Mouse (Mus musculus): ENCODE measurements around the gene Ski. TPM values are rescaled to one million over a fixed set of nuclear protein-coding genes. Genes with fewer than 3 reads are reported as not detected.

Ski gene
- total and polyA plus RNA-seq, 2 experiments from 2014 or later: 8.8 to 69.8 TPM

DNA sequence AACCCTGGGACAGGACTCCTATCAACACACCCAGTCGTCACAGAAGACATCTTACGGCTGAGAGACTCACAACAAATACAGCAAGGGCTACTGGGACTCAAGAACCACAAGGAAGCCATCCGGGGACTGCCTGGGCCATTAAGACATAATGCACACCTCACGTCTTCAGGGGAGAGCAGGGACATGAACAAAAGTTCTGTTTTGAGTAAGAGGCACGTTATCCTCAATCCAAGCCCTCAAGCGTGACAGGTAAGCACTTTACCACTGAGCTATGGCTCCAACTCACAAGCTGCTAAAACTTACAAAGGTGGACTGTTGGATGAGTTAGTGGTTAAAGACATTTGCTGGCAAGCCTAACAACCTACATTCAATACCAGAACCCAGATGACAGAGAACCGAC is 39.2 kb downstream of the Ski start:
- H3K4me3 ChIP-seq (ENCODE audit: low read length): no peak overlapping the region
- H3K9me3 ChIP-seq (ENCODE audit: low read length): no peaks in the 10 kb centered on the region
- no peaks in the 10 kb centered on the region for H3K36me3 ChIP-seq (ENCODE audit: insufficient read depth, low read length)
- ATAC-seq: no peak
- no peak for TF ChIP-seq CTCF (IDR thresholded peaks at IDR 0.05; ENCODE audit: low read depth)
- H3K4me1 ChIP-seq (ENCODE audit: insufficient read depth, low read length): peaks cover 33% of the 10 kb centered on the region
- no peak overlapping the region for H3K27ac ChIP-seq
- no peak overlapping the region for H3K4me2 ChIP-seq (ENCODE audit: low read depth, low read length)
- DNase-seq (ENCODE audit: low spot score): no peak
- 85% methylated on average over 7 of the region's 7 CpGs for WGBS
- H3K9ac ChIP-seq (replicated peaks; ENCODE audit: low read length): no peak overlapping the region
- H3K27me3 ChIP-seq (ENCODE audit: insufficient read depth, low read length): no peaks in the 10 kb centered on the region

GRCm38 (mm10) chr4:155178981-155179512 is 43.3 kb downstream of the Ski start:
- Histone ChIP-seq H3K4me3 (ENCODE audit: low read length) (no peak overlapping the region), H3K9ac (replicated peaks; ENCODE audit: low read length) (no peak overlapping the region), H3K9me3 (ENCODE audit: low read length) (no peaks in the 10 kb centered on the region), H3K4me2 (ENCODE audit: low read depth, low read length) (peak overlapping the region; percentile 14; the same call in 1 of the 2 replicates), H3K27me3 (ENCODE audit: insufficient read depth, low read length) (no peaks in the 10 kb centered on the region), H3K4me1 (ENCODE audit: insufficient read depth, low read length) (peaks cover 44% of the 10 kb centered on the region), H3K36me3 (ENCODE audit: insufficient read depth, low read length) (no peaks in the 10 kb centered on the region), H3K27ac (peak overlapping the region; percentile 77)
- DNase-seq (ENCODE audit: low spot score) (peak; percentile 28), ATAC-seq (peak; percentile 51)
- WGBS: 9% methylated on average over 3 of the region's 3 CpGs
- no peak for TF ChIP-seq CTCF (IDR thresholded peaks at IDR 0.05; ENCODE audit: low read depth)

DNA sequence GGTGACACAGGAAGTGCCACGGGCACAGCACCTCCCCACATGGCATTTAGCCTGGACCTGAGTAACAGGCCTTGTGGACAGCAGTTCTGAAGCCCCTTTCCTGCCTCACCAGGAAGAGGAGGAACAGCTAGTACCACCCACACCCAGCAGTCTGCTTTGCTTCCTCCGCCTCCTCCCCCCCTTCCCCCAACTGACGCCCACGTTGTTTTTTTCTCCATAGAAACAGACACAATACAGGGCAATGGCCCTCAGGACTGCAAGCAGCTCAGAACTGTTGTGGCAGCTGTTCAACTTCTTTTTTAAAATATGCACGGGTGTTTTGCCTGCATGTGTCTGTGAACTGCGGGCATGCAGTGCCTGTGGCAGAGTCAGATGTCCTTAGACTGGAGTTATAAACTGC is 44.1 kb downstream of the Ski start:
- H3K27me3 ChIP-seq (ENCODE audit: insufficient read depth, low read length): no peaks in the 10 kb centered on the region
- H3K4me1 ChIP-seq (ENCODE audit: insufficient read depth, low read length): peaks cover 47% of the 10 kb centered on the region
- no peaks in the 10 kb centered on the region for H3K36me3 ChIP-seq (ENCODE audit: insufficient read depth, low read length)
- ATAC-seq (peak; percentile 69), DNase-seq (ENCODE audit: low spot score) (peak; percentile 65)
- no peak overlapping the region; the same call in 1 of the 2 replicates for H3K9ac ChIP-seq (replicated peaks; ENCODE audit: low read length)
- 0% methylated on average over 6 of the region's 6 CpGs for WGBS
- no peak overlapping the region for H3K4me2 ChIP-seq (ENCODE audit: low read depth, low read length)
- no peak for TF ChIP-seq CTCF (IDR thresholded peaks at IDR 0.05; ENCODE audit: low read depth)
- H3K27ac ChIP-seq: peak overlapping the region; percentile 77
- no peaks in the 10 kb centered on the region for H3K9me3 ChIP-seq (ENCODE audit: low read length)
- H3K4me3 ChIP-seq (ENCODE audit: low read length): no peak overlapping the region

DNA sequence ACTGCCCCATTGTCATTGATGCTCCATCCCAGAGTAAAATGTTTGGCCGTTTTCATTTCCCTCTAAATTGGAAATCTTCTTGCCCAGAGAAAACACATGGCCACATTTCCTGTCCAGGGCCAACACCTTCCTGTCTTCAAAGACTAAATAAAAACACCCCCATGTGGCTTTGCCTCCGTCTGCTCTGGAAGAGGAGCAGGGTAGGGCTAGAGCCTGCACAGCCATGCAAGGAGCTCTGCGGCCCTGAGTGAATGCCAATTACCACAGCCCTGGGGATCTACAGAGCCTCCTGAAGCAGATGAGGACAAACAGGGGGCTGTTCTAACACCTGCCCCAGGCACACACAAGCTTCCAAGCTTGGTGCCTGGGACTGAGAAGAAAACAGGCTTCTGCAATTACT is 46.2 kb downstream of the Ski start:
- ATAC-seq (no peak), DNase-seq (ENCODE audit: low spot score) (no peak)
- H3K27me3 ChIP-seq (ENCODE audit: insufficient read depth, low read length): no peaks in the 10 kb centered on the region
- H3K9me3 ChIP-seq (ENCODE audit: low read length): no peaks in the 10 kb centered on the region
- H3K4me2 ChIP-seq (ENCODE audit: low read depth, low read length): no peak overlapping the region
- H3K27ac ChIP-seq: peak overlapping the region; percentile 17
- no peaks in the 10 kb centered on the region for H3K36me3 ChIP-seq (ENCODE audit: insufficient read depth, low read length)
- no peak overlapping the region for H3K9ac ChIP-seq (replicated peaks; ENCODE audit: low read length)
- no peak for TF ChIP-seq CTCF (IDR thresholded peaks at IDR 0.05; ENCODE audit: low read depth)
- H3K4me1 ChIP-seq (ENCODE audit: insufficient read depth, low read length): peaks cover 67% of the 10 kb centered on the region
- no peak overlapping the region for H3K4me3 ChIP-seq (ENCODE audit: low read length)
- WGBS: 21% methylated on average over 3 of the region's 3 CpGs

DNA sequence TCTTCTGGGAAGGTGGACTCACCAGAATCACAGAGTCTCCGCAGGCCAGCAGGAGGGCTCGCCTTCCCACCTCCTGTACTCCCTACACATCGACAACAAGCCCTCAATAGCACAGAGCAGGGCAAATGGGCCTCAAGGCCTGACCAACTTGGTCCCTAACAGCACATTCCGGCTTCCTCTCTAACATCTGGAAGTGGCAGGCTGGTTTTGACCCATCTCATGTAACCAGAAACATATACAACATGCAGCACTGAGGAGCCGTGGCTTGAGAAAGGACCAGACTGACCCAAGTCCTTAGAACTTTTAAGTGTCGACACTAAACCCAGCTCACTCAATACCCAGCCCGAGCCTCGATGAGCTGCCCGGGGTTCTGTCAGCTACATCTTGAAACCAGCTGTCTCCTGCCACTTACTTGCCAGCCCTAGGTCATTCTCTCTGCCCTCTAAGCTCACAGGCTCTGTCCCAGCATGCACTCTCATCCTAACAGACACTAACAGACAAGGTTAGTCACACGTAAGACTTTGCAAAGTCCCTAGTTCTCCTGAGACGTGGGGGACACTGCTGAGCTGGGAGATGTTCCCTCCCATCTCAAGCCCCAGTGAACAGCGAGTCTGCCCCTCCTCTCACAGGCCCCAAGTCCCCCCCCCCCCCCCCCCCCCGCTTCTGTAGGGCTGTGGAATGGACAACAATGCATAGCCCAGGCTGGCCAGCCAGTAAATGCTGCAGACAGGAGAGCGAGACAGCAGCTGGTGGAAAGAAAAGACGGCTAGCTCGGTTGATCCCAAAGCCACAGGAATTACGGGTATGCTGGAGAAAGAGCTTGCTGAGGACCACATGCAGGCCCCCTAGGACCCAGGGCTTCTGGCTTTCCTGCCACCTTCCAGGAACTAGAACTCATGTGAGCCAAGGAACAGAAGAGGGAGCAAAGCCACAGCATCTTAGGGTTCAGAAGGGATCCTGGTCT is 48.3 kb downstream of the Ski start:
- Histone ChIP-seq H3K4me3 (ENCODE audit: low read length) (no peak overlapping the region), H3K4me2 (ENCODE audit: low read depth, low read length) (peak overlapping the region; percentile 36; the same call in 1 of the 2 replicates), H3K9me3 (ENCODE audit: low read length) (no peaks in the 10 kb centered on the region), H3K27me3 (ENCODE audit: insufficient read depth, low read length) (no peaks in the 10 kb centered on the region), H3K27ac (peak overlapping the region; percentile 84), H3K9ac (replicated peaks; ENCODE audit: low read length) (peak overlapping the region; percentile 22), H3K36me3 (ENCODE audit: insufficient read depth, low read length) (no peaks in the 10 kb centered on the region), H3K4me1 (ENCODE audit: insufficient read depth, low read length) (peaks cover 67% of the 10 kb centered on the region)
- 15% methylated on average over 16 of the region's 17 CpGs for WGBS
- ATAC-seq (no peak), DNase-seq (ENCODE audit: low spot score) (no peak)
- TF ChIP-seq CTCF (IDR thresholded peaks at IDR 0.05; ENCODE audit: low read depth): 0 out of 2 replicates have a peak, but pooled peaks have one; percentile 5

DNA sequence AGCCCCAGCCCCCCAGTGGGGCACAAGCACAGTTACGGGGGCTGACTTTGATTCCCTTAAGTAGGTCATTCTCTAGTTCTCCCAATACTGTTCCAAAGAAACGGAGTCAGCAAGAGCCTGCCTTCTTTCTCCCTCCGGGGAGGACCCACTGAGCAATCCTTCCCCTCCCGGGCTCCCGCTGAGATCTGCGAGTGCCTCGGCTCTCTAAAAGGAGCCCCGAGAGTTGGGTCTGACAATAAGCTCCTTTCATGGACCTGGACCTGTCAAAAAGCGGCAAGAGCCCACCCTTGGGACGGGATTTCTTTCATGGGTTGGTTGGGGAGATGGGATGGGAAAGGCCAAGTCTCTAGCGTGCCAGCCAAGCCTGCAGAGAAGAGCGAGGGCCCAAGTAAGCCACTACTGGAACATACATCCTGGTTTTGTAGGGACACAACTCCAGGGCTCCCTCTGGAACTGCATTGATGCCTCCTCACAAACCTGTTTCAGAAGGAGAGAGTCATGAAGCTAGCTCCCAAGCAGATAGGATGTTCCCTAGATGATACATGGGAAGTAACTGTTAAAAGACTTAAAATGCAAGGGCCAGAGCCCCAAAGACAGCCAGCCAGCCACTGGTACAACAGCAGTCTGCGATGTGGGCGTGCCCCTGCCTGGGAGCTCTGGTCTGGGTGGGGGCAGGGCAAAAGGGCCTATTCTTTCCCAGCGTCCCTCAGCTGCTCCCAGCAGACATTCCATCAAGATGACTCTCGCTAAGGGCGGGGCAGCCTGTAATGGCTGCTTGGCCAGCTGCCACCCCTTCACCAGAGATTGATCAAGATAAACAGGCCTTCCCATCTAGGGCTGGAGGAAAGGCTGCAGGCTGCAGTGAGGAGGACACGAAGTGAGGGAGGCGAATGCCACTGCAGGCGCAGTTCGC is 49.2 kb downstream of the Ski start:
- Histone ChIP-seq H3K4me3 (ENCODE audit: low read length) (no peak overlapping the region), H3K9me3 (ENCODE audit: low read length) (no peaks in the 10 kb centered on the region), H3K4me2 (ENCODE audit: low read depth, low read length) (peak overlapping the region; percentile 36), H3K4me1 (ENCODE audit: insufficient read depth, low read length) (peaks cover 58% of the 10 kb centered on the region), H3K27ac (peak overlapping the region; percentile 84), H3K27me3 (ENCODE audit: insufficient read depth, low read length) (no peaks in the 10 kb centered on the region), H3K9ac (replicated peaks; ENCODE audit: low read length) (peak overlapping the region; percentile 22), H3K36me3 (ENCODE audit: insufficient read depth, low read length) (no peaks in the 10 kb centered on the region)
- ATAC-seq (peak; percentile 89), DNase-seq (ENCODE audit: low spot score) (peak; percentile 90)
- 8% methylated on average over 21 of the region's 21 CpGs for WGBS
- no peak for TF ChIP-seq CTCF (IDR thresholded peaks at IDR 0.05; ENCODE audit: low read depth)
